Mouse (Mus musculus) MEL (cell line): ENCODE data around the gene Gm15737.

Experiments
- CHD2 ChIP-seq: IDR thresholded peaks from 2 replicates; pipeline ENCODE4 v1.6.1; 2011; ENCODE audit warnings: low read length, improper control_type of control experiment
- CTCF ChIP-seq, 3 experiments: IDR thresholded peaks in 2 of 3; conservative IDR thresholded peaks in 1 of 3; 2 replicates each; pipeline ENCODE4 v1.5.1; 2011 to 2012; ENCODE audit warnings: low read length in 3 of 3, low read depth in 2 of 3, mild to moderate bottlenecking in 2 of 3, improper control_type of control experiment in 1 of 3, inconsistent platforms in 1 of 3, mixed read lengths in 1 of 3, moderate library complexity in 1 of 3; ENCODE audit not compliant: control insufficient read depth in 1 of 3, insufficient read depth in 1 of 3, poor library complexity in 1 of 3, severe bottlenecking in 1 of 3
- GATA1 ChIP-seq: IDR thresholded peaks from 2 replicates; pipeline ENCODE4 v1.6.1; 2011; ENCODE audit warnings: low read depth, low read length, improper control_type of control experiment
- HCFC1 ChIP-seq: IDR thresholded peaks from 2 replicates; pipeline ENCODE4 v1.6.1; 2012; ENCODE audit warnings: low read depth, mild to moderate bottlenecking, inconsistent platforms, low read length, improper control_type of control experiment, moderate library complexity
- KAT2A ChIP-seq: conservative IDR thresholded peaks from 2 replicates; pipeline ENCODE4 v1.6.1; 2012; ENCODE audit warnings: low read depth, low read length, improper control_type of control experiment, inconsistent platforms
- MAX ChIP-seq: IDR thresholded peaks from 2 replicates; pipeline ENCODE4 v1.6.1; 2011; ENCODE audit warnings: low read length, improper control_type of control experiment
- POLR2A ChIP-seq, 2 experiments: IDR thresholded peaks; 2 replicates each; pipeline ENCODE4 v1.6.1; 2011 to 2012; ENCODE audit warnings: low read length in 2 of 2, mild to moderate bottlenecking in 2 of 2, control low read depth in 1 of 2, improper control_type of control experiment in 1 of 2, low read depth in 1 of 2, moderate library complexity in 1 of 2; ENCODE audit not compliant: control insufficient read depth in 1 of 2, insufficient read depth in 1 of 2, poor library complexity in 1 of 2
- POLR2AphosphoS5 ChIP-seq: IDR thresholded peaks from 2 replicates; pipeline ENCODE4 v1.6.1; 2012; ENCODE audit warnings: low read depth, borderline replicate concordance, mild to moderate bottlenecking, inconsistent platforms, low read length, moderate library complexity, mixed read lengths
- TAL1 ChIP-seq: IDR thresholded peaks from 2 replicates; pipeline ENCODE4 v1.6.1; 2012; ENCODE audit warnings: mild to moderate bottlenecking, inconsistent platforms, low read length, moderate library complexity, mixed read lengths
- TBP ChIP-seq: IDR thresholded peaks from 2 replicates; pipeline ENCODE4 v1.8.0; 2011; ENCODE audit warnings: low read depth, low read length, improper control_type of control experiment
- ZC3H11A ChIP-seq: IDR thresholded peaks from 2 replicates; pipeline ENCODE4 v1.6.1; 2012; ENCODE audit warnings: low read depth, mild to moderate bottlenecking, inconsistent platforms, low read length, improper control_type of control experiment
- ZNF384 ChIP-seq: IDR thresholded peaks from 2 replicates; pipeline ENCODE4 v1.6.1; 2012; ENCODE audit warnings: low read depth, mild to moderate bottlenecking, inconsistent platforms, low read length, improper control_type of control experiment

DNA sequence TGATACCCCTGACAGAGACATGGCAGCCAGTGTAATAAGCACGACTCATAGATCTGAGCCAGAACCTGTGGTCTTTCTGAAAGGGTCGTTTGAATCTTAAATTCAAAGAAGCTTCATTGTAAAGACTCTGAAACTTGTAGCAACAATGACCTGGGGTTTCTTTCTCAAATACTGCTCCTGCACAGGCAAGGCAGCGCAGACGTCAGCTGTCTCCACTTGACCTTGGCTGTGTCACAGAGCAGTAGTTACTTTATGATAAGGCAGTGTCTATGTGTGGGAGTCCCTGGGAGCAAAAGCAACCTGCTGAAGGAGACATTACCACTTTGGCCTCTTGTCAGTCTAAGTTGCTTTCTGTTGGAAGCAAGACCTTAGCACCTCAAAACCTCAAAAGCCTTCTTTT, 22.5 kb upstream of the Gm15737 start:
- TF ChIP-seq GATA1: no peak
- TF ChIP-seq ZNF384: no peak
- TF ChIP-seq POLR2AphosphoS5: no peak
- no peak for TF ChIP-seq CTCF (IDR thresholded peaks at IDR 0.05 in 2 of 3, conservative IDR thresholded peaks at IDR 0.05 in 1 of 3; ENCODE audit: control insufficient read depth in 1 of 3, insufficient read depth in 1 of 3, low read depth in 2 of 3, low read length in 3 of 3, poor library complexity in 1 of 3, severe bottlenecking in 1 of 3)
- no peak for TF ChIP-seq POLR2A (IDR thresholded peaks at IDR 0.05; ENCODE audit: control insufficient read depth in 1 of 2, insufficient read depth in 1 of 2, low read depth in 1 of 2, low read length in 2 of 2, poor library complexity in 1 of 2)
- TF ChIP-seq MAX: no peak
- TF ChIP-seq ZC3H11A: no peak
- TF ChIP-seq CHD2: no peak
- no peak for TF ChIP-seq TAL1
- TF ChIP-seq TBP: no peak
- TF ChIP-seq KAT2A: no peak
- no peak for TF ChIP-seq HCFC1
